Mouse (Mus musculus): Measurements from ENCODE around the gene B3gat3. TPM values are rescaled to one million over a fixed set of nuclear protein-coding genes. Genes with fewer than 3 reads are reported as not detected.
A peak's percentile ranks its signal among the peaks of the same experiment; 100 is the strongest.

Gene B3gat3
- polyA plus RNA-seq, 1 experiment from 2014 or later, result 39.8 TPM

DNA sequence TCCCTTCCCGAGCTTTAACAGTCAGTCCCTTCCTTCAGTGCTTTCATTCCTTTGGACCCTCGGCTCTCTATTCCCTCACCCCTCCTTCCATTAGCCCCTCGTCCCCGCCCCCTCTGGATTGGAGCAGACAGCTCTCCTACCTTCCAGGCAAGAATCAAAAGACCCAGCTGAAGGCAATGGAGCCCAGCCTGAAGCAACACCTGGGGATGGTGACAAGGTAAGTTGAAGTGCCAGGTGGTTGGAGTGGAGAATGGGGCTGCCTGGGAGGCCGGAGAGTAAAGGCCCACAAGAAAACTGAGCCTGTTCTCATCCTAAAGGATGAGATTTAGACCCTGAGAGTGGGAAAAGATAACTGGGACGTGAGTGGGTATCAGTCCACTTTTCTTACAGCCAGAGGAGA is 11.6 kb upstream of the B3gat3 start:
- no peak for ATAC-seq (ENCODE audit: insufficient read depth, low FRiP score, low read depth)
- WGBS, result 85% methylated on average over 6 of the region's 6 CpGs
- Histone ChIP-seq H3K27ac (no peak overlapping the region), H3K9ac (no peak overlapping the region), H3K4me2 (no peak overlapping the region), H3K4me3 (replicated peaks) (no peak overlapping the region), H3K4me1 (no peaks in the 10 kb centered on the region), H3K27me3 (replicated peaks) (no peaks in the 10 kb centered on the region), H3K9me3 (no peaks in the 10 kb centered on the region), H3K36me3 (peaks cover 78% of the 10 kb centered on the region)

DNA sequence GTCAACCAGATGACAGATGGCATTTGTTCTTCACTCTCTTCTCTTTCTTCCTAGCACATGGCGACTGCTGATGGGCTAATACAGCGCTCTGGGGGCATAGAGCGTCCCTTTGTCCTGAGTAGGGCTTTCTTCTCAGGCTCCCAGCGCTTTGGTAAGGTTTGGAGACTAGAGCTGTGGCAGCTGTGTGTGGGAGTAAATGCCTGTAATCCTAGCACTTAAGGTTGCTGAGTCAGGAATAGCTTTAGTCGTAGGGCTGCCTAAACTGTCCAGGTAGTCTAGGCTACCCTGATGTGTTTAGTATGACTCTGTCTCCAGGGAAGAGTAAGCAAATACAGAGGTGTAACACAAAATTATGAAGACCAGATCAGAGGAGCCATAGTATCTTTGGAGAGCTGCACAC is 8.4 kb upstream of the B3gat3 start:
- H3K4me3 ChIP-seq (replicated peaks), result no peak overlapping the region
- no peak overlapping the region for H3K27ac ChIP-seq
- 87% methylated on average over 5 of the region's 5 CpGs for WGBS
- no peak overlapping the region for H3K4me2 ChIP-seq
- no peaks in the 10 kb centered on the region for H3K9me3 ChIP-seq
- ATAC-seq (ENCODE audit: insufficient read depth, low FRiP score, low read depth), result no peak
- H3K36me3 ChIP-seq, result peaks cover 94% of the 10 kb centered on the region
- no peaks in the 10 kb centered on the region for H3K4me1 ChIP-seq
- H3K9ac ChIP-seq, result no peak overlapping the region
- no peaks in the 10 kb centered on the region for H3K27me3 ChIP-seq (replicated peaks)

DNA sequence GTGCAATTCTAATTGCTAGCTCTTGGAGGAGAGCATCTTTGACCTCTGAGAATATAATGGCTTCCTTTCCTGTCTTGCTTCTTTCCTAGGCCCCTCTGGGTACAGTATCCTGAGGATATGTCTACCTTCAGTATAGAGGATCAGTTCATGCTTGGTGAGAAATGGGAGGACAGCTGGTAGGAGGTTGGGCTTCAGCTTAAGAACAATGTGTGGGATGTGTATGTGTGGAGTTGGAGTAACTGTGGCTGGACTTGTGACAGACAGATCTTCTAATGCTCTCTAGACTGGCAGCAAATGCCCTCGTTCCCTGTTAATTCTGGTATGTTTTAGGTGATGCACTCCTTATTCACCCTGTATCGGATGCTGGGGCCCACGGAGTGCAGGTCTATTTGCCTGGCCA is 6.0 kb upstream of the B3gat3 start:
- Histone ChIP-seq H3K9ac (no peak overlapping the region), H3K36me3 (peaks cover 73% of the 10 kb centered on the region), H3K4me3 (replicated peaks) (no peak overlapping the region), H3K4me2 (no peak overlapping the region), H3K4me1 (no peaks in the 10 kb centered on the region), H3K9me3 (no peaks in the 10 kb centered on the region), H3K27ac (no peak overlapping the region), H3K27me3 (replicated peaks) (no peaks in the 10 kb centered on the region)
- 90% methylated on average over 3 of the region's 3 CpGs for WGBS
- no peak for ATAC-seq (ENCODE audit: insufficient read depth, low FRiP score, low read depth)

DNA sequence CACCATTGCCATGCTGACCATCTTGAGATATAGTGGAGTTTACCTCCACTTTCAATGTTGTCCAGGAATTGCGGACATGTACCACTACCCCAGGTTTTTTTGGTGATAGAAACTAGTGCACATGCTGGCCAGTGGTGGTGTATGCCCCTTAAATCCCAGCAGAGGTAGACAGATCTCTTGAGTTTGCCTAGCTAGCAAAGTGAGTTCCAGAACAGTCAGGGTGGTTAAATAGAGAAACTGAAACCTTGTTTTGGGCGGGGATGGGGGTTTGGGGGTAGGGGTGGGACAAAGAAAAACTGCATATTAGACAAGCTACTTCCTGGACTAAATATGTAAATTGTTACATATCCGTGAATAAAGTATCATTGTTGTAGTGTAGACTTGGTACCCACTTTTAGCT is 1.2 kb upstream of the B3gat3 start:
- Histone ChIP-seq H3K4me3 (replicated peaks) (no peak overlapping the region), H3K9ac (no peak overlapping the region), H3K9me3 (no peaks in the 10 kb centered on the region), H3K27me3 (replicated peaks) (no peaks in the 10 kb centered on the region), H3K36me3 (peaks cover 31% of the 10 kb centered on the region), H3K27ac (no peak overlapping the region), H3K4me1 (peaks cover 12% of the 10 kb centered on the region; the same call in 1 of the 2 replicates), H3K4me2 (no peak overlapping the region)
- ATAC-seq (ENCODE audit: insufficient read depth, low FRiP score, low read depth), result no peak
- WGBS, result 88% methylated on average over 3 of the region's 3 CpGs

DNA sequence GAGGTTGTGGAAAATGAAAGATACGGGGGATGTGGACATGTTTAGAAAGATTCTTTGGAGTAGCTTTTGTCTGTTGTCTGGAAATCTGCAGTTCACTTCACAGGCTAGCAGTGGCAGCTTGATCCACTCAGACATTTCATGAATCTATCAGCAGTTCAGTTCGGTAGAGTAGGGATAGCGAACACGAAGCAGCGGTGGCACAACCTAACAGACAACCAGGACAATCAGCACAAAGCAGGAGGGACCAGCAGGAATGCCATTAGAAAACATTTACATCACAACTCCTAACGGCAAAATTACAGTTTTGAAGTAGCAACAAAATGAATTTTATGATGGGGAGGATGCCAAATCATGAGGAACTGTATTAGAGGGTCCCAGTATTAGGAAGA is 496 bp upstream of the B3gat3 start:
- Histone ChIP-seq H3K27me3 (replicated peaks) (no peaks in the 10 kb centered on the region), H3K4me2 (peak overlapping the region; percentile 65), H3K4me1 (peaks cover 12% of the 10 kb centered on the region; the same call in 1 of the 2 replicates), H3K9ac (no peak overlapping the region), H3K36me3 (peaks cover 24% of the 10 kb centered on the region), H3K9me3 (no peaks in the 10 kb centered on the region), H3K27ac (peak overlapping the region; percentile 89), H3K4me3 (replicated peaks) (peak overlapping the region; percentile 79)
- no peak for ATAC-seq (ENCODE audit: insufficient read depth, low FRiP score, low read depth)
- WGBS, result 62% methylated on average over 6 of the region's 6 CpGs

DNA sequence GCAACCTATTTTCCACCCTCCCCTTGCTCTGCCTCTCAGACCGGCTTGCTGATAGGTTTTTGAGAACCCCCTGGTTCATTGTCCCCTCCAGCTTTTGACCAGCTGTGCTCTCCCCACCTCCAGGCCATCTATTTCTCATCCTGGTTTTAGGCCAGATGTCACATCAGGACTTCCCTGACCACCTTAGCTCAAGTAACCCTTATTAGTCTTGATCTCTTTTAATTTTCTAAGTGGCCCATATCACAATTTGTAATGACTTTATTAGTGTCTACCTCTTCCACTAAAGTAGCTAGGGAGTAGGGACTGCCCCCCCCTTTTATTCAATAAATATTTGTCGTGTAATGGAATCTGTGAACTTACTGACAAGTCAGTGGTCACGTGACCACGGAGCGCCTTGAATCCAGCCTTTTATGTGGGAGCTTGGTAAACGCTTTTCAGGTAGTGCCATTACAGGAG is 690 bp downstream of the B3gat3 start:
- Histone ChIP-seq H3K9me3 (no peaks in the 10 kb centered on the region), H3K27me3 (replicated peaks) (no peaks in the 10 kb centered on the region), H3K4me2 (peak overlapping the region; percentile 65), H3K4me3 (replicated peaks) (peak overlapping the region; percentile 79), H3K36me3 (peaks cover 17% of the 10 kb centered on the region), H3K9ac (peak overlapping the region; percentile 64), H3K4me1 (peaks cover 12% of the 10 kb centered on the region; the same call in 1 of the 2 replicates), H3K27ac (peak overlapping the region; percentile 89)
- WGBS, result under 1% methylated on average over 6 of the region's 6 CpGs
- peak; percentile 17; the same call in 1 of the 2 replicates for ATAC-seq (ENCODE audit: insufficient read depth, low FRiP score, low read depth)

DNA sequence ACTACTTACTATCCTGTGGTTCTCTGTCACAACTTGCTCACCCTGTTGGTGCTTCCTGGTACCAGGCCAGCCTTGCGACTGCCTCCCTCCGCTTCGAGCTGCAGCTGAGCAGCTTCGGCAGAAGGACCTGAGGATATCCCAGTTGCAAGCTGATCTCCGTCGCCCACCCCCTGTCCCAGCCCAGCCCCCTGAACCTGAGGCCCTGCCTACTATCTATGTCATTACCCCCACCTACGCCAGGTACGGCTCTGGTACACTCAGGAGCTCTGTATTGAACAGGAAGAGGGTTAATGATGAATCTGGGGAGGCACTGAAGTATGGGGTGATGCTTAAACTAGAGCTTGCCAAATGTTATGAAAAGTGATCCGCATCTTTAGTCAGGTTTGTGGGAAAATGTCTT is 1.6 kb downstream of the B3gat3 start:
- H3K27ac ChIP-seq, result no peak overlapping the region
- no peak for ATAC-seq (ENCODE audit: insufficient read depth, low FRiP score, low read depth)
- peaks cover 12% of the 10 kb centered on the region; the same call in 1 of the 2 replicates for H3K4me1 ChIP-seq
- H3K9ac ChIP-seq, result no peak overlapping the region
- no peaks in the 10 kb centered on the region for H3K27me3 ChIP-seq (replicated peaks)
- 75% methylated on average over 9 of the region's 9 CpGs for whole genome bisulfite sequencing
- no peaks in the 10 kb centered on the region for H3K9me3 ChIP-seq
- H3K4me2 ChIP-seq, result peak overlapping the region; percentile 65
- peak overlapping the region; percentile 79; the same call in 1 of the 2 replicates for H3K4me3 ChIP-seq (replicated peaks)
- H3K36me3 ChIP-seq, result peaks cover 9% of the 10 kb centered on the region; the same call in 1 of the 2 replicates

DNA sequence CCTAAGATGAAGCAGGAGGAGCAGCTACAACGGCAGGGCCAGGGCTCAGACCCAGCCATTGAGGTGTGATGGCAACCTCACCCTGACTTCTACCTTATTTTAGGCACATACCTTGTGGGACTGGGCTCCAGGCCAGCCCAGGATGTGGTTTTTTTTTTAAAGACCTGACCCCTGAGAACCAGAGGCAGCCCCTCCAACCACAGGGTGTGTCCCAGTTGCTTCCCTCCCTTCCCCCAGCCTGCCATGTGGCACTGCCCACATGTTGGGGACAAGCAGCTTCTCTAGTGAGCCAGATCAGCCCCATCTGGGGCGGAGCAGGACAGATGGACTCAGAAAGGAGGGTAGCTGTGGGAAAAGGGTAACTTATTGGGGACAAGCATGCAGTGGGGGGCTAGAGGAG is 6.6 kb downstream of the B3gat3 start:
- Histone ChIP-seq H3K9me3 (no peaks in the 10 kb centered on the region), H3K36me3 (0 out of 2 replicates have a peak, but pooled peaks cover 6% of the 10 kb centered on the region)
- WGBS, result 82% methylated on average over 2 of the region's 2 CpGs

DNA sequence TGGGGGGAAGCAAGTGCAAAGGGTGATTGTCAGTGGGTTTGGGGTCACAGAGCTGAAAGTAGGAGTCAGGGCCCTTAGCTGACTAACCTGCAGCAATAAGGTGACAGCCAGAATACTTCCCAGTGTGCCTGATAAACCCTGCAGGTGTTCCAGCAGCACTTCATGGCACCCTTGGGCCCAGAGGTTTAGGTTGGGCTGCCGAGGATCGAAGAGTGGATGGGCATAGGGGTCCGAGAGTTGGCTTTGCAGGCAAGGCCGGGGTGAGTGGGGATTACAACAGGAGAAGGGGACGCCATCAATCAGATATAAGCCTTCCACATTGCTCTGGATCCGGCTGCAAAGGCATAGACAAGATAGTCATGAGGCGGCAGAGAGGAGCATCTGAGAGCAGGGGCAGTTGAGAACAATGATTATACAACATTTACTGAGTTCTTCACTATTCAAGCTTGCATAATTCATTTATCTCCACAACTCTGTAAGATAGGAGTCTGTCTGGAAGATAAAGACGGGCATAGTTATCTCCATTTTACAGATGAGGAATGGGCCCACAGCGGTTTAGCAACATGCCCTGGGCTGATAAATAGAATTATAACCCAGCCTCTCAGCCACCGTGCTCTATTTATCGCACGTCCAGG is 7.8 kb downstream of the B3gat3 start:
- Histone ChIP-seq H3K36me3 (0 out of 2 replicates have a peak, but pooled peaks cover 7% of the 10 kb centered on the region), H3K27ac (no peak overlapping the region), H3K4me3 (replicated peaks) (no peak overlapping the region), H3K9ac (no peak overlapping the region), H3K9me3 (no peaks in the 10 kb centered on the region), H3K4me1 (peaks cover 22% of the 10 kb centered on the region), H3K4me2 (no peak overlapping the region), H3K27me3 (replicated peaks) (no peaks in the 10 kb centered on the region)
- WGBS, result 79% methylated on average over 12 of the region's 12 CpGs
- no peak for ATAC-seq (ENCODE audit: insufficient read depth, low FRiP score, low read depth)

More for the DNA sequence above, 6.6 kb downstream of the B3gat3 start:
- no peak for ATAC-seq (ENCODE audit: insufficient read depth, low FRiP score, low read depth)
- H3K4me2 ChIP-seq, result no peak overlapping the region
- no peak overlapping the region for H3K27ac ChIP-seq
- H3K27me3 ChIP-seq (replicated peaks), result no peaks in the 10 kb centered on the region
- H3K9ac ChIP-seq, result no peak overlapping the region
- no peak overlapping the region for H3K4me3 ChIP-seq (replicated peaks)
- peaks cover 23% of the 10 kb centered on the region for H3K4me1 ChIP-seq

DNA sequence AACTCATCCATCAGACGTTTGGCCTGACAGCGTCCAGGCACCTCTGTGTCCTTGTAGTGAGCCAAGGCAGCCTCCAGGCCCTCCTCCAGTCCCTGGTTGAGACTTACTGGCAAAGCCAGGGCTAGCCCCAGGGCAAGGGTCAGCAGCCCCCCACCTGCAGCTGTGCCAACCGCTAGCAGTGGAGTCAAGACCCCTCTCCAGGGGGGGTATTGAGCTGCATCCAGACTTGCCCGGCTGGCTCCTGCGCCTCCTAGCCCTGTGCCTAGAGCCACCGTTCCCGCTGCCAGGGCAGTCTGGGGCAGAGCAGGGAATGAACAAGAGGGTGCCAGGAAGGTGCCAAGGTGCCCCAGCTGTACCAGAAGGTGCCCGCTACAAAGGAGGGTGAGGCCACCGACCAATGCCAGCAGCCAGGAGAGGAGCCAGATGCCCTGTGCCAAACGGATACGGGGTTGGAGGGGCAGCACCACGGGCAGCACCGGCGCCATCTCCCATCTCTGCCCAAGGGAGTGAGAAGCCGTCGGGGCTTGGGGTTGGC is 8.6 kb downstream of the B3gat3 start:
- Histone ChIP-seq H3K27ac (peak overlapping the region; percentile 90; the same call in 1 of the 2 replicates), H3K36me3 (peaks cover 14% of the 10 kb centered on the region), H3K4me3 (replicated peaks) (peak overlapping the region; percentile 75), H3K4me2 (peak overlapping the region; percentile 73), H3K4me1 (peaks cover 22% of the 10 kb centered on the region), H3K9ac (no peak overlapping the region), H3K9me3 (no peaks in the 10 kb centered on the region), H3K27me3 (replicated peaks) (no peaks in the 10 kb centered on the region)
- ATAC-seq (ENCODE audit: insufficient read depth, low FRiP score, low read depth), result no peak
- 27% methylated on average over 16 of the region's 16 CpGs for WGBS

DNA sequence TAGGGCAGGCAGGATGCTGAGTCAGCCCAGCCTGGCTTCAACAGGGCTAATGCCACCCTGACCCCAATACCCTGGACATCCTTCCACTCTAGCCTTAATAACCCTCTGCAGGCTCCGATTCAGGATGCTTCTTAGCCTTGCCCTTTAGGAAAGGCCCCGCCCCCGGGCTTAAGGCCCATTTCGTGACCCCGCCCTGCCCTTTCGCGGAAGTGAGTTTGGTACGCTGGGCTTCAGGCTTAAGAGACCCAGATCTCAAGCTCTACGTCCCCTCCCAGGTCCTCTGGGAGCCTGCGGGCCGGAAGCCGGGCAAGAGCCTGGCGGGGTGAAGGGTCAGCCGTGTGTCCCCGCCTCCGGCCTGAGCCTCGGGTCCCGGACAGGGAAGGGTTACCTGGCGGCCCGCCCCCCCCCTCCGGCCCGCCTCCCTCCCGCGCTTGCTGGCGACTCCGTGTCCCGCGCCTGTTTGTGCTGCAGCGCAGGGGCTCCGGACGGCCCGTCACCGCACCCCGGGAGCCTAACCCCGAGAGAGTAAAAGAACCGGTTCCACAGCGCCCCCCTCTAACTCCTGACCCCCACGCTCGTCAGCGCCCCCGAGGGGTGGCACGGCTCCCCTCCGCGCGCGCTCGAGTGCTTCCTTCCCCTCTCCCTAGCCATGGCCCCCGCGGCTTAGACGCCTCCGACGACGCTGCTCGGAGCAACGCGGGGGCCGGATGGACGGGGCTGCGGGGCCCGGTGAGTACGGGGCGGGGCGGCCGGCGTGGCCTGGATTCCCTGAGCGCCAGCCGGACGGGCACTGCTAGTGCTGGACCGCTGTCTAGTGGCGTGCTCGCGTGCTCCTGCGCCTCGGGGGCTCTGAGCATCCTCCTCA is 9.3 kb downstream of the B3gat3 start, which contains the start of the genes Rom1 and Eml3:
Rom1 (minus strand) TSS at position 133 of the 865 bp plus-strand sequence.
Eml3 (plus strand) TSS at position 329 of the 865 bp plus-strand sequence.
- 0% methylated on average over 69 of the region's 74 CpGs for WGBS

More for the DNA sequence above, 9.3 kb downstream of the B3gat3 start, which contains the start of the genes Rom1 and Eml3:
- ATAC-seq (ENCODE audit: insufficient read depth, low FRiP score, low read depth), result peak; percentile 76
- Histone ChIP-seq H3K9ac (peak within 1 kb of the TSS; percentile 54), H3K27me3 (replicated peaks) (no peaks in the 10 kb centered on the region), H3K4me1 (peaks cover 22% of the 10 kb centered on the region), H3K27ac (peak within 1 kb of the TSS; percentile 90), H3K36me3 (peaks cover 20% of the 10 kb centered on the region), H3K9me3 (no peaks in the 10 kb centered on the region), H3K4me3 (replicated peaks) (peak within 1 kb of the TSS; percentile 75), H3K4me2 (peak within 1 kb of the TSS; percentile 73)

All from stomach, embryonic 15.5 days (tissue).